ENCODE assay signal across 21 mouse cellular contexts in the genomic region with DNA sequence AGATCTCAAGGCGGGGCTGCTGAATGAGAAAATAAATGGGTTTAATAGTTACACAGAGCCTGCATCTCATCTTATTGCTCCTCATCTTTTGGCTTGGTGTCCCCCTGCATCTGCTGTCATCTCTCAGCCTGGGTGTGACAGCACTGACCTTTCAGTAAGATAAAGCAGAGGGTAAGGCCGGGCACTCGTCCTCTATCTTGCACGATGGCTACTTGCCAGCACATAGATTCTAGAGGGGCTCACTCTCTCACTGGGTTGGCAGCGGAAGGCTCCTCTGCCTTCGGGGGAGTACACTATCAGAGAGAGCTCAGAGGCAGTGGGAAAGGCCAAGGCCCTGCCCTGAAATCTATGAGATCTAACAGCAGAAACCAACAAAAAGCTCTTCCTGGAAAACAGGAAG. TPM values are rescaled to one million over a fixed set of nuclear protein-coding genes. Genes with fewer than 3 reads are reported as not detected.
DNase-seq lines count a peak whose midpoint lies in the region; ATAC-seq and TF ChIP-seq lines count a peak whose summit lies in the region.
"Had no signal": no experiment of that assay in that cellular context is flagged by ENCODE, and none has a peak within 500 bp of the region (broad histone marks: within the 10 kb centered on the region; RNA-seq: fewer than 3 reads in every experiment).

No protein-coding gene starts in this region.

- H3K36me3 ChIP-seq in forebrain, embryonic 10.5 days (replicated peaks), result no peaks in the 10 kb centered on the region
- H3K36me3 ChIP-seq in forebrain, embryonic 11.5 days (ENCODE audit: control insufficient read depth, insufficient read depth, low read length), result no peaks in the 10 kb centered on the region
- H3K36me3 ChIP-seq in heart, postnatal 0 days (replicated peaks; ENCODE audit: control insufficient read depth, insufficient read depth, low read length), result no peaks in the 10 kb centered on the region
- no peaks in the 10 kb centered on the region for H3K36me3 ChIP-seq in hindbrain, embryonic 13.5 days
- no peaks in the 10 kb centered on the region for H3K36me3 ChIP-seq in kidney, embryonic 15.5 days
- H3K36me3 ChIP-seq: limb, embryonic 13.5 days had no signal

- no peak for ATAC-seq in forebrain, embryonic 11.5 days (replicated peaks; ENCODE audit: low FRiP score)
- ATAC-seq in heart, postnatal 0 days (ENCODE audit: insufficient read depth, low read depth), result no peak
- no peak for ATAC-seq in hindbrain, embryonic 13.5 days (ENCODE audit: low FRiP score)
- no peak for ATAC-seq in kidney, embryonic 15.5 days (replicated peaks; ENCODE audit: low FRiP score)
- ATAC-seq: forebrain, embryonic 14.5 days had no signal

- WGBS in forebrain, embryonic 10.5 days, result 93% methylated on average over 6 of the region's 6 CpGs
- 85% methylated on average over 6 of the region's 6 CpGs for WGBS in forebrain, embryonic 11.5 days
- WGBS in heart, postnatal 0 days, result 28% methylated on average over 6 of the region's 6 CpGs
- WGBS in hindbrain, embryonic 13.5 days, result 40% methylated on average over 6 of the region's 6 CpGs
- WGBS in kidney, embryonic 15.5 days, result 35% methylated on average over 6 of the region's 6 CpGs

- no peak for DNase-seq in forebrain, embryonic 10.5 days (ENCODE audit: extremely low spot score, low spot score)
- DNase-seq in forebrain, embryonic 11.5 days (ENCODE audit: low spot score), result no peak
- DNase-seq in heart, postnatal 0 days (ENCODE audit: low spot score), result no peak
- no peak for DNase-seq in heart, adult 9 months (ENCODE audit: low spot score in 2 of 2)
- peak; percentile 52 for DNase-seq in adrenal gland, postnatal 14 days
- DNase-seq in MN1 (ENCODE audit: low spot score), result no peak
- DNase-seq: cerebellum, adult 11 months; cerebellum, postnatal 25 days; gastrocnemius, postnatal 25 days; kidney, adult 2 months; kidney, postnatal 36 days; lung, postnatal 10 days; thymus, postnatal 4 days had no signal

- H3K27ac ChIP-seq in forebrain, embryonic 10.5 days, result peak overlapping the region; percentile 54; the same call in 1 of the 2 replicates
- no peak overlapping the region for H3K27ac ChIP-seq in forebrain, embryonic 11.5 days (ENCODE audit: low read depth, low read length)
- 0 out of 2 replicates have a peak overlapping the region, but pooled peaks have one; percentile 16 for H3K27ac ChIP-seq in heart, postnatal 0 days (ENCODE audit: low read depth)
- H3K27ac ChIP-seq in hindbrain, embryonic 13.5 days, result peak overlapping the region; percentile 81
- H3K27ac ChIP-seq in kidney, embryonic 15.5 days, result no peak overlapping the region
- H3K27ac ChIP-seq: limb, embryonic 13.5 days; liver, embryonic 14.5 days had no signal

- H3K9me3 ChIP-seq in forebrain, embryonic 10.5 days, result no peaks in the 10 kb centered on the region
- no peaks in the 10 kb centered on the region for H3K9me3 ChIP-seq in forebrain, embryonic 11.5 days (ENCODE audit: control insufficient read depth, low read length)
- H3K9me3 ChIP-seq in heart, postnatal 0 days (replicated peaks; ENCODE audit: control insufficient read depth, low read length), result no peaks in the 10 kb centered on the region
- H3K9me3 ChIP-seq in hindbrain, embryonic 13.5 days, result no peaks in the 10 kb centered on the region
- no peaks in the 10 kb centered on the region for H3K9me3 ChIP-seq in kidney, embryonic 15.5 days (replicated peaks)
- H3K9me3 ChIP-seq: limb, embryonic 13.5 days had no signal

- H3K4me3 ChIP-seq in forebrain, embryonic 10.5 days, result no peak overlapping the region
- H3K4me3 ChIP-seq in forebrain, embryonic 11.5 days (ENCODE audit: low read depth, low read length), result no peak overlapping the region
- H3K4me3 ChIP-seq in heart, postnatal 0 days (ENCODE audit: low read depth, low read length), result no peak overlapping the region
- H3K4me3 ChIP-seq in hindbrain, embryonic 13.5 days, result no peak overlapping the region
- no peak overlapping the region for H3K4me3 ChIP-seq in kidney, embryonic 15.5 days (replicated peaks)
- H3K4me3 ChIP-seq: limb, embryonic 13.5 days; myocyte had no signal

- H3K9ac ChIP-seq in forebrain, embryonic 11.5 days (ENCODE audit: low read length), result no peak overlapping the region
- no peak overlapping the region; the same call in 1 of the 2 replicates for H3K9ac ChIP-seq in heart, postnatal 0 days (replicated peaks; ENCODE audit: low read depth, low read length)
- H3K9ac ChIP-seq in hindbrain, embryonic 13.5 days, result peak overlapping the region; percentile 39; the same call in 1 of the 2 replicates
- H3K9ac ChIP-seq in kidney, embryonic 15.5 days, result no peak overlapping the region
- H3K9ac ChIP-seq: limb, embryonic 13.5 days; liver, embryonic 14.5 days had no signal

- no peak for TF ChIP-seq CTCF in heart, postnatal 0 days (IDR thresholded peaks at IDR 0.05; ENCODE audit: low read depth)

- no peak for TF ChIP-seq EP300 in heart, postnatal 0 days (IDR thresholded peaks at IDR 0.05; ENCODE audit: low read depth)

- H3K4me1 ChIP-seq in forebrain, embryonic 10.5 days, result peaks cover 61% of the 10 kb centered on the region
- H3K4me1 ChIP-seq in forebrain, embryonic 11.5 days (replicated peaks; ENCODE audit: control insufficient read depth, insufficient read depth, low read length), result peaks cover 5% of the 10 kb centered on the region; the same call in 1 of the 2 replicates
- H3K4me1 ChIP-seq in heart, postnatal 0 days (ENCODE audit: control insufficient read depth, insufficient read depth), result peaks cover 42% of the 10 kb centered on the region
- H3K4me1 ChIP-seq in hindbrain, embryonic 13.5 days (replicated peaks), result peaks cover 68% of the 10 kb centered on the region
- H3K4me1 ChIP-seq in kidney, embryonic 15.5 days, result peaks cover 28% of the 10 kb centered on the region

- H3K27me3 ChIP-seq in forebrain, embryonic 10.5 days (ENCODE audit: poor library complexity, severe bottlenecking), result peaks cover 29% of the 10 kb centered on the region
- no peaks in the 10 kb centered on the region for H3K27me3 ChIP-seq in forebrain, embryonic 11.5 days (ENCODE audit: control insufficient read depth, insufficient read depth, low read length)
- H3K27me3 ChIP-seq in heart, postnatal 0 days (ENCODE audit: control insufficient read depth, insufficient read depth, low read length), result no peaks in the 10 kb centered on the region
- no peaks in the 10 kb centered on the region for H3K27me3 ChIP-seq in hindbrain, embryonic 13.5 days
- peaks cover 15% of the 10 kb centered on the region; the same call in 1 of the 2 replicates for H3K27me3 ChIP-seq in kidney, embryonic 15.5 days

- H3K4me2 ChIP-seq in forebrain, embryonic 11.5 days (ENCODE audit: low read depth, low read length, severe bottlenecking), result no peak overlapping the region
- no peak overlapping the region for H3K4me2 ChIP-seq in heart, postnatal 0 days (ENCODE audit: low read depth, low read length)
- H3K4me2 ChIP-seq in hindbrain, embryonic 13.5 days, result no peak overlapping the region
- H3K4me2 ChIP-seq in kidney, embryonic 15.5 days, result no peak overlapping the region
- H3K4me2 ChIP-seq: limb, embryonic 13.5 days had no signal

RNA-seq across cellular contexts. Expression of gene Ccdc182, which starts 20.6 kb away (rescaled TPM):
- polyA plus RNA-seq in forebrain, embryonic 10.5 days (2016; fragmentation: Nextera tagmentation; extraction: Ambion mirVana), result 0.17 and 0.73 TPM in 2 replicates
- polyA plus RNA-seq in forebrain, embryonic 11.5 days (2014; fragmentation: Nextera tagmentation; extraction: Ambion mirVana), result 0.23 and 0.94 TPM in 2 replicates
- not detected in 2 replicates for total RNA-seq in heart, postnatal 0 days (2014; rRNA removed; ENCODE audit: low replicate concordance)
- not detected in 2 replicates for polyA plus RNA-seq in heart, postnatal 0 days (2015; fragmentation: Nextera tagmentation; extraction: Ambion mirVana)
- not detected in 2 replicates for total RNA-seq in adrenal gland, postnatal 14 days (2021)
- 1.3 and 1.7 TPM in 2 replicates for polyA plus RNA-seq in hindbrain, embryonic 13.5 days (2015; fragmentation: Nextera tagmentation; extraction: Ambion mirVana)
- polyA plus RNA-seq in kidney, embryonic 15.5 days (2015; fragmentation: Nextera tagmentation; extraction: Ambion mirVana), result 3.1 and 3.7 TPM in 2 replicates
- total RNA-seq: gastrocnemius, postnatal 25 days; layer of hippocampus, postnatal 14 days; left cerebral cortex, postnatal 10 days had no signal
- polyA plus RNA-seq: liver, embryonic 14.5 days; myocyte had no signal

Comparison
In these comparisons a context has a peak if more than half of its experiments do, and no peak if none do; other contexts are left out.
1. H3K27ac ChIP-seq: peak in forebrain, embryonic 10.5 days (single experiment), heart, postnatal 0 days (single experiment) and hindbrain, embryonic 13.5 days (single experiment); none in forebrain, embryonic 11.5 days (single experiment) and kidney, embryonic 15.5 days (single experiment).